Mouse (Mus musculus): ENCODE data around the gene Ebf3.

DNA sequence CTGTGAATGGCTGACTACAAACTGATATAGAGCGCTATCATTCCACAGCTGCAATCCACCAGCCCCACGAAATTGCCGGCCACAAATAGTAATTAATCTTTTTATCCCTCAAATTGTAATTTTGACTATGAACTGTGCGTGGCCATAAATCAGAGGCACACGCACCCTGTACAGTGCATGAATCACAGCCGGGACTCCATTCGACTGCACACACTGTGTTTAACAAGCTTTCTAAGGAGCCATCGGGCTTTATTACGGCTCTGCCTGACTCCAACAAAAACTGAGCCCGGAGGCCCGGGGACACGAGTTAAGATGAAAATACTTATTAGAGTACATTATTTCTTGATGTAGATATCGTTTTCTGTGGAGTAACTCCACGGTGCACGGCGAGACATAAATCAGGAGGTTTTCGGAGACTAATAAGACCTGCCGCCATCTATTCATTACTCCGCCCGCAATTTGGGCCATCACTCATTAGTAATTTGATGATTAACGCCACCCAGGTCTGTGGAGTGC lies 107.4 kb downstream of the Ebf3 start:
- TF ChIP-seq CTCF (IDR thresholded peaks at IDR 0.05; ENCODE audit: low read depth, low read length) (no peak), POLR2A (IDR thresholded peaks at IDR 0.05; ENCODE audit: borderline replicate concordance, low read depth, low read length) (no peak)

Measured in bone marrow macrophage, adult 2 months (primary cell).